Mouse (Mus musculus): ENCODE results near the gene Copz2. TPM values are rescaled to one million over a fixed set of nuclear protein-coding genes. Genes with fewer than 3 reads are reported as not detected.

Gene Copz2
- polyA plus RNA-seq, 1 experiment = 23.9 TPM

DNA sequence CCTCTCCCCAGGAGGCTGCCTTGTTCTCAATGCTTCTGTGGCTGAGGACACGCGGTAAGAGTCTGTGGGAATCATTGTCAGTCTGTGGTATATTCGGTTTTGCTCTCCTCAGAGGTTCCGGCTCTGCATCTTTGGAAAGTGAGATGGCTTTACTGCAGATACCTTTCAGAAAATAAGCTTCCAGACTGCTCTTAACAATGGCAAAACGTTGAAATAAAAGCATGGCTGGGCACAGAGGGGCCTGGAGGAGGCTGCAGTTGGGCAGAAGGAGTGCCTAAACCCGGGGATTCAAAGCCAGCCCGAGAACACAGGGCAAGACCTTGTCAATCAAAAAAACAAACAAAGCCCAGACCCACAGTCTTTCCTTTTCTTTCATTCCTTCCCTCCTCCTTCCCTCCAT is 29.7 kb downstream of the Copz2 start:
- no peaks in the 10 kb centered on the region for H3K9me3 ChIP-seq (replicated peaks; ENCODE audit: control insufficient read depth, insufficient read depth, low read length, poor library complexity, severe bottlenecking)
- H3K9ac ChIP-seq (ENCODE audit: low read depth, poor library complexity, severe bottlenecking) = no peak overlapping the region
- no peak for TF ChIP-seq POLR2A (IDR thresholded peaks at IDR 0.05; ENCODE audit: insufficient read depth, low read length)
- TF ChIP-seq EP300 (IDR thresholded peaks at IDR 0.05; ENCODE audit: insufficient read depth, low read depth, low read length) = no peak
- no peak for TF ChIP-seq CTCF (IDR thresholded peaks at IDR 0.05; ENCODE audit: low read depth, low read length)
- no peak overlapping the region for H3K27ac ChIP-seq (ENCODE audit: insufficient read depth, low read length)
- H3K4me1 ChIP-seq (ENCODE audit: control insufficient read depth, insufficient read depth, low read length) = no peaks in the 10 kb centered on the region
- H3K27me3 ChIP-seq (ENCODE audit: control insufficient read depth, insufficient read depth, low read length, poor library complexity, severe bottlenecking) = no peaks in the 10 kb centered on the region
- H3K36me3 ChIP-seq (ENCODE audit: control insufficient read depth, insufficient read depth, low read length, poor library complexity, severe bottlenecking) = no peaks in the 10 kb centered on the region
- no peak overlapping the region for H3K4me3 ChIP-seq (ENCODE audit: low read depth, low read length)

DNA sequence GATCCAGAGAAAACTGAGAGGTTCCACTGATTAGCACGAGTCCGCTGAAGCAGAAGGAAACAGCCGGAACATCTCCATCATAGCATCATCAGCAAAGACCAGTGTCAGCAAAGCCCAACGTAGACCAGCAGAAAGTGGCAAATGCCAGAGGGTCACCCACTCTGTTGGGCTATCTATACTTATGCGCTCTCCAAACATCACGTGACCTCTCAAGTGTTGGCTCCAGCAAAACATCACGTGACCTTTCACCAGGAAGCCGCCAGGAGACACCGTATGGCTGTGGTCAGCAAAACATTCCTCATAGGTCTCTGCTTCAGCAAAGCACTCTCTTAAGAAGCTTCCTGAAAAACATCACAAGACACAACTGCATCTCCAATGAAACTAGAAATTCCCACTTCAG is 30.6 kb downstream of the Copz2 start:
- H3K27me3 ChIP-seq (ENCODE audit: control insufficient read depth, insufficient read depth, low read length, poor library complexity, severe bottlenecking) = no peaks in the 10 kb centered on the region
- TF ChIP-seq POLR2A (IDR thresholded peaks at IDR 0.05; ENCODE audit: insufficient read depth, low read length) (no peak), EP300 (IDR thresholded peaks at IDR 0.05; ENCODE audit: insufficient read depth, low read depth, low read length) (no peak), CTCF (IDR thresholded peaks at IDR 0.05; ENCODE audit: low read depth, low read length) (no peak)
- no peak overlapping the region for H3K9ac ChIP-seq (ENCODE audit: low read depth, poor library complexity, severe bottlenecking)
- H3K9me3 ChIP-seq (replicated peaks; ENCODE audit: control insufficient read depth, insufficient read depth, low read length, poor library complexity, severe bottlenecking) = no peaks in the 10 kb centered on the region
- H3K27ac ChIP-seq (ENCODE audit: insufficient read depth, low read length) = no peak overlapping the region
- no peaks in the 10 kb centered on the region for H3K4me1 ChIP-seq (ENCODE audit: control insufficient read depth, insufficient read depth, low read length)
- no peak overlapping the region for H3K4me3 ChIP-seq (ENCODE audit: low read depth, low read length)
- no peaks in the 10 kb centered on the region for H3K36me3 ChIP-seq (ENCODE audit: control insufficient read depth, insufficient read depth, low read length, poor library complexity, severe bottlenecking)

DNA sequence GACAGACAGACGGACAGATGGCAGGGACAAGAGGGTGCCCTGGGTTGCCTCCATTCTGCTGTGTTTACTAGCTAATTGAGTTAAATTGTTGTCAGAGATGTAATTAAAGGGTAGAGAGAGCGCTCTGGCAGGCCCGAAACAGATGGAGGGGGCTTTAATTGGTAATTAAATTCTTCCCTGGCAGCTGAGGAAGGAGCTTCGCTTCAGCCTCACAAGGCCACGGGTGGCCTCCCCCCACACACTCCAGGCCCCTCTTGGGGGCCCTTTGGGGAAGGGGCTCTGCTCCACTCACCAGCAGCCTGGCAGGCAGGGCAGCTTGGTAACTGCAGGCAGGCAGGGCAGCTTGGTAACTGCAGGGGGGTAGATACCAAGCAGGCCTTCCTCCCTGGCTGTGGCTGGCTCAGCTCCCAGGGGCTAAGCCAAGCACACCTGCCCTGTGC is 36.3 kb downstream of the Copz2 start:
- Histone ChIP-seq H3K36me3 (ENCODE audit: control insufficient read depth, insufficient read depth, low read length, poor library complexity, severe bottlenecking) (no peaks in the 10 kb centered on the region), H3K4me1 (ENCODE audit: control insufficient read depth, insufficient read depth, low read length) (no peaks in the 10 kb centered on the region), H3K4me3 (ENCODE audit: low read depth, low read length) (no peak overlapping the region), H3K9ac (ENCODE audit: low read depth, poor library complexity, severe bottlenecking) (no peak overlapping the region), H3K27me3 (ENCODE audit: control insufficient read depth, insufficient read depth, low read length, poor library complexity, severe bottlenecking) (no peaks in the 10 kb centered on the region), H3K9me3 (replicated peaks; ENCODE audit: control insufficient read depth, insufficient read depth, low read length, poor library complexity, severe bottlenecking) (no peaks in the 10 kb centered on the region), H3K27ac (ENCODE audit: insufficient read depth, low read length) (no peak overlapping the region)
- TF ChIP-seq EP300 (IDR thresholded peaks at IDR 0.05; ENCODE audit: insufficient read depth, low read depth, low read length) = no peak
- no peak for TF ChIP-seq POLR2A (IDR thresholded peaks at IDR 0.05; ENCODE audit: insufficient read depth, low read length)
- no peak for TF ChIP-seq CTCF (IDR thresholded peaks at IDR 0.05; ENCODE audit: low read depth, low read length)

DNA sequence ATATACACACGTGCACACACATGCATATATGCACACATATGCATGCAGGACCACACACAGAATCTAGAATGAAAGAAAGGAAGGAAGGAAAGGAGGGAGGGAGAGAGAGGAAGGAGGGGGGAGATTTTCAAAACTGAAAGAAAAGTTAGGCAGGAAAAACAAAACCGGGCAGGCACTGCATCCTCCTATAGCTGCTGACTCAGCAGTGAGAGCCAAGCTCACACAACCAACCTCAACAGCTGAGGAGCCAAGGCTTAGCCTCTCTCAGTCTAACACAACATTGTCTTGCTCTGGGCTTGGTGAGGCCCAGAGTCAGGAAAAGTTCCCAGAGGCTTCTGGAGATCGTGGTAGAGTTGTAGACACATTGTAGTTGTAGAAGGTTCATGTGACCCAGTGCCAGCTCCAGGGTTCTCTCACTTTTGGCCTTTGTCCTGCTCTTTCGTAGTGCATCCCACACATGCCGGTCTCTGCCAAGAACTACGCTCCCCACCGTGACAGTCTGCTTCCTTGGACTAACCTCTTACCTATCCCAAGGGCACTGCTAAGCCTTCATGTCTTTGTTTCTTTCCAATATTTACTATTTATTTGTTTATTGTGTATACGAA is 37.4 kb downstream of the Copz2 start:
- Histone ChIP-seq H3K4me1 (ENCODE audit: control insufficient read depth, insufficient read depth, low read length) (no peaks in the 10 kb centered on the region), H3K9me3 (replicated peaks; ENCODE audit: control insufficient read depth, insufficient read depth, low read length, poor library complexity, severe bottlenecking) (no peaks in the 10 kb centered on the region), H3K36me3 (ENCODE audit: control insufficient read depth, insufficient read depth, low read length, poor library complexity, severe bottlenecking) (no peaks in the 10 kb centered on the region), H3K9ac (ENCODE audit: low read depth, poor library complexity, severe bottlenecking) (no peak overlapping the region), H3K27me3 (ENCODE audit: control insufficient read depth, insufficient read depth, low read length, poor library complexity, severe bottlenecking) (no peaks in the 10 kb centered on the region), H3K27ac (ENCODE audit: insufficient read depth, low read length) (no peak overlapping the region), H3K4me3 (ENCODE audit: low read depth, low read length) (no peak overlapping the region)
- no peak for TF ChIP-seq CTCF (IDR thresholded peaks at IDR 0.05; ENCODE audit: low read depth, low read length)
- no peak for TF ChIP-seq EP300 (IDR thresholded peaks at IDR 0.05; ENCODE audit: insufficient read depth, low read depth, low read length)
- no peak for TF ChIP-seq POLR2A (IDR thresholded peaks at IDR 0.05; ENCODE audit: insufficient read depth, low read length)

DNA sequence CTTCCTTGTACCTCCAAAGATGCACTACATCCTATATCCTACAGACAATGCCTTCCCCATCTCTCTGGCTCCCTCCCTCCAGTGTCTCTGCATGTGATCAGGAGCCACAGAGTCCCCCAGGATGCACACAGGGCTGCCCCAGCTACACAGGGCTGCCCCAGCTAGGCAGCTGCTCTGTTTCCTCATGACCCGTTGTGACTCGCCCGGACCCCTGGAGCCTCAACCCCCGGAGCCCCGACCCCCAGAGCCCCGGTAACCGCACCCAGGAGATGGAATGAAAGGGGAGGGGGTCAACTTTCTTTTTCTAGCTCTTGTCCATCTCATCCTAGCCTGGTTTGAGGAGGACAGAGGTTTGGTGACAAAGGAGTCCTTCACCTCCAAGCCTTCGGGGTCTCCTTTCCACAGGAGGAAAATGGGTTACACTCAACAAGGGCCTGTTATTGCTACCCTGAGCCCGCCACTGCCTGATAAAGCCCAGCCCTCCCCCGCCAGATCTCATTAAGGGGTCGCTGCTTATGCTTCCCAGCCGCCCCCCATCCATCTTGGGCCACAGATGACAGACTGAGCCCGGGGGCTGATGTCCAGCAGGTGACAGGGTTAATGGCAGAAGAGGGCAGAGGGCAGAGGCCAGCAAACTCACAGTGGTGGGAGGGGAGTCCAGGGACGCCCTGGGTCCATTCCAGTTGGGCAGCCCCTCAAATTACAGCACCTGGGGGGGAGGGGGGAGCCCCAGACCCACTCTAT is 42.3 kb downstream of the Copz2 start:
- Histone ChIP-seq H3K9me3 (replicated peaks; ENCODE audit: control insufficient read depth, insufficient read depth, low read length, poor library complexity, severe bottlenecking) (no peaks in the 10 kb centered on the region), H3K9ac (ENCODE audit: low read depth, poor library complexity, severe bottlenecking) (no peak overlapping the region; the same call in 1 of the 2 replicates)

More for the DNA sequence above, 42.3 kb downstream of the Copz2 start:
- Histone ChIP-seq H3K27ac (ENCODE audit: insufficient read depth, low read length) (no peak overlapping the region), H3K27me3 (ENCODE audit: control insufficient read depth, insufficient read depth, low read length, poor library complexity, severe bottlenecking) (no peaks in the 10 kb centered on the region), H3K36me3 (ENCODE audit: control insufficient read depth, insufficient read depth, low read length, poor library complexity, severe bottlenecking) (no peaks in the 10 kb centered on the region), H3K4me3 (ENCODE audit: low read depth, low read length) (no peak overlapping the region), H3K4me1 (ENCODE audit: control insufficient read depth, insufficient read depth, low read length) (peaks cover 2% of the 10 kb centered on the region)
- TF ChIP-seq CTCF (IDR thresholded peaks at IDR 0.05; ENCODE audit: low read depth, low read length) (no peak), POLR2A (IDR thresholded peaks at IDR 0.05; ENCODE audit: insufficient read depth, low read length) (no peak), EP300 (IDR thresholded peaks at IDR 0.05; ENCODE audit: insufficient read depth, low read depth, low read length) (no peak)
